ENCODE assay signal across 9 mouse cellular contexts in the genomic region with DNA sequence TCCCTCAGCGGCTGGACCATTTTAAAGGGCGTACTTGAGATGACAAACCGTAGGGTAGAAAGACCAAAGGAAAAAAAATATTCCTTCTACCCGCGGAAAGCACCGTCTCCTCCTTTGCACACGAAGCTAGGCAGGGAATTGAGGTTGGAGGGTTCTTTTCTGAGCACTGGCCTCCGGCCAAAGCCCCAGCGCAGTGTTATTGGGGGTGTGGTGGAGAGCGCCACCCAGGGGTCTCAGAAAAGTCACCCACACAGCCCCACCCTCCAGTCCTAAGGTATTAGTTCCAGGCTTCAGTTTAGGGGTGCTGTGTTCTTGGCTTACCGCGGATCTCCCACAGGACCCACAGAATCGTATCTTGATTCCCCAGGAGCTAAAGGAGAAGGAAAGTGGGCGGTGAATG. TPM values are rescaled to one million over a fixed set of nuclear protein-coding genes. Genes with fewer than 3 reads are reported as not detected.
DNase-seq lines count a peak whose midpoint lies in the region; ATAC-seq and TF ChIP-seq lines count a peak whose summit lies in the region.
"Had no signal": no experiment of that assay in that cellular context is flagged by ENCODE, and none has a peak within 500 bp of the region (broad histone marks: within the 10 kb centered on the region; RNA-seq: fewer than 3 reads in every experiment).

No protein-coding gene starts in this region.

- H3K27me3 ChIP-seq in heart, embryonic 13.5 days (replicated peaks), result peaks cover 84% of the 10 kb centered on the region
- H3K27me3 ChIP-seq in midbrain, embryonic 12.5 days, result peaks cover 46% of the 10 kb centered on the region

- H3K4me3 ChIP-seq in cortical plate, adult 2 months (ENCODE audit: insufficient read depth, low read length), result peak overlapping the region; percentile 94
- peak overlapping the region; percentile 64 for H3K4me3 ChIP-seq in heart, embryonic 13.5 days
- H3K4me3 ChIP-seq in midbrain, embryonic 12.5 days, result peak overlapping the region; percentile 80; the same call in 1 of the 2 replicates

- H3K4me2 ChIP-seq in heart, embryonic 13.5 days, result peak overlapping the region; percentile 99
- H3K4me2 ChIP-seq in midbrain, embryonic 12.5 days (replicated peaks), result peak overlapping the region; percentile 80

- no peaks in the 10 kb centered on the region for H3K9me3 ChIP-seq in heart, embryonic 13.5 days
- H3K9me3 ChIP-seq in midbrain, embryonic 12.5 days, result no peaks in the 10 kb centered on the region

- TF ChIP-seq CTCF in cortical plate, adult 2 months (IDR thresholded peaks at IDR 0.05; ENCODE audit: extremely low read depth, insufficient read depth, low read length), result no peak

- intact Hi-C loops in gastrocnemius, postnatal 36 days (cut with DNase I), result no loop called here

- ATAC-seq in heart, embryonic 13.5 days (ENCODE audit: extremely low read depth, insufficient number of reproducible peaks, low FRiP score, low TSS enrichment), result no peak
- ATAC-seq in midbrain, embryonic 12.5 days (ENCODE audit: low FRiP score, low read depth), result no peak

- DNase-seq in gastrocnemius, adult 18-20 months (ENCODE audit: low spot score), result peak; percentile 52
- no peak for DNase-seq in gastrocnemius, postnatal 36 days
- peak; percentile 41 to 71 for DNase-seq in kidney, postnatal 25 days
- DNase-seq in frontal cortex, postnatal 25 days (ENCODE audit: low spot score in 2 of 2), result no peak
- DNase-seq in ovary, postnatal 10 days (ENCODE audit: low spot score), result no peak

- 3% methylated on average over 14 of the region's 14 CpGs for WGBS in heart, embryonic 13.5 days
- 2% methylated on average over 14 of the region's 14 CpGs for WGBS in midbrain, embryonic 12.5 days

- TF ChIP-seq POLR2A in cortical plate, adult 2 months (IDR thresholded peaks at IDR 0.05; ENCODE audit: extremely low read depth, insufficient read depth, low read length), result no peak

- H3K9ac ChIP-seq in heart, embryonic 13.5 days, result peak overlapping the region; percentile 84
- no peak overlapping the region for H3K9ac ChIP-seq in midbrain, embryonic 12.5 days (replicated peaks)

- no peaks in the 10 kb centered on the region for H3K36me3 ChIP-seq in heart, embryonic 13.5 days
- H3K36me3 ChIP-seq in midbrain, embryonic 12.5 days, result peaks cover 4% of the 10 kb centered on the region; the same call in 1 of the 2 replicates

- no peak overlapping the region for H3K27ac ChIP-seq in cortical plate, adult 2 months (ENCODE audit: insufficient read depth, low read length)
- no peak overlapping the region for H3K27ac ChIP-seq in heart, embryonic 13.5 days (replicated peaks)
- H3K27ac ChIP-seq in midbrain, embryonic 12.5 days (replicated peaks), result no peak overlapping the region

- peaks cover 1% of the 10 kb centered on the region; the same call in 1 of the 2 replicates for H3K4me1 ChIP-seq in cortical plate, adult 2 months (ENCODE audit: control insufficient read depth, insufficient read depth, low read length)
- peaks cover 40% of the 10 kb centered on the region for H3K4me1 ChIP-seq in heart, embryonic 13.5 days
- H3K4me1 ChIP-seq in midbrain, embryonic 12.5 days, result peaks cover 39% of the 10 kb centered on the region

RNA-seq across cellular contexts. Expression of a gene that starts 1.2 kb away (rescaled TPM):
- total RNA-seq in gastrocnemius, adult 18-20 months (2021), result 100 to 1,000 TPM; 108 to 116 TPM
- total RNA-seq in gastrocnemius, postnatal 36 days (2021), result 100 to 1,000 TPM; 129 to 168 TPM
- polyA plus RNA-seq in cortical plate, adult 2 months (2012; rRNA removed), result 22.0 and 34.9 TPM in 2 replicates
- polyA plus RNA-seq in heart, embryonic 13.5 days (2015; fragmentation: Nextera tagmentation; extraction: Ambion mirVana), result 1.1 TPM in 2 replicates
- 11.3 and 12.2 TPM in 2 replicates for polyA plus RNA-seq in midbrain, embryonic 12.5 days (2016; fragmentation: Nextera tagmentation; extraction: Ambion mirVana)
- polyA plus RNA-seq: C2C12 had no signal

Comparison
In these comparisons a context has a peak if more than half of its experiments do, and no peak if none do; other contexts are left out.
1. DNase-seq: peak in gastrocnemius, adult 18-20 months (single experiment) and kidney, postnatal 25 days (2 of 2); none in gastrocnemius, postnatal 36 days (0 of 2), frontal cortex, postnatal 25 days (0 of 2) and ovary, postnatal 10 days (single experiment).
2. Peak in every context shown above with its lines, with median percentiles within 50 percentile points of each other: H3K4me3 ChIP-seq.